Mouse (Mus musculus): ENCODE measurements around the gene Arhgap19.

Arhgap19 gene

GRCm38 (mm10) chr19:41800451-41800850 lies 1.4 kb downstream of the Arhgap19 start:
- no peak for DNase-seq (ENCODE audit: low read depth, low spot score)

- DNase-seq (ENCODE audit: low read depth, low spot score), result no peak
Observed at GRCm38 (mm10) chr19:41797536-41797935, 4.3 kb downstream of the Arhgap19 start.

GRCm38 (mm10) chr19:41796789-41797327 lies 5.0 kb downstream of the Arhgap19 start:
- DNase-seq (ENCODE audit: low read depth, low spot score), result no peak

DNA sequence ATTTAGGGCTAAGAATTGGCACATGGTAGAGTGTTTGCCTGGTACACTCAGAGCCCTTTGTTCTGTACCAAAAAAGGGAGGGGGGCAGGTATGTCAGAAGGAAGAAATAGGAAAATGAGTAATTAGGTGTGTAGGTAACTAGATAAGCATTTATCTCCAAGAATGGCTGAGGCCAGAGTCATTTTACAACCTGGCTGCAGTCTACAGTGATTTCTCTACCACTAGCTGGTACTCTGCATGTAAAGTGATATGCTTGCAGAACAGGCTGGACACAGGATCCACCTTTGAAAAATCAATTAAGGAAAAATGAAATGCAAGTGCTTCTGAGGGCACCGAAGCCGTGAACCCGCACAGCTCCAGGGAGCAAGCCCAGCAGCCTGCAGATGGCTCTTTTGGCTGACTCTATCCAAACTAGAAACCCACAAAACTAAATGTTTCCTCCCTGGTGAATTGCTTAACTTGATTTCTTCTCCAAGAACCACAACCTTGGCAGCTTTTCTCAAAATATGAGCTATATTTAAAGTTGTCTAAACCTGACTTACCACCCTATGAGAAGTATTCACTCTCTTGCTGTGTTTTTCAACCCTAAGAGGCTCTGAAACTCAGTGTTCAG lies 5.6 kb downstream of the Arhgap19 start:
- no peak for DNase-seq (ENCODE audit: low read depth, low spot score)

GRCm38 (mm10) chr19:41794901-41795300 lies 6.9 kb downstream of the Arhgap19 start:
- no peak for DNase-seq (ENCODE audit: low read depth, low spot score)

DNA sequence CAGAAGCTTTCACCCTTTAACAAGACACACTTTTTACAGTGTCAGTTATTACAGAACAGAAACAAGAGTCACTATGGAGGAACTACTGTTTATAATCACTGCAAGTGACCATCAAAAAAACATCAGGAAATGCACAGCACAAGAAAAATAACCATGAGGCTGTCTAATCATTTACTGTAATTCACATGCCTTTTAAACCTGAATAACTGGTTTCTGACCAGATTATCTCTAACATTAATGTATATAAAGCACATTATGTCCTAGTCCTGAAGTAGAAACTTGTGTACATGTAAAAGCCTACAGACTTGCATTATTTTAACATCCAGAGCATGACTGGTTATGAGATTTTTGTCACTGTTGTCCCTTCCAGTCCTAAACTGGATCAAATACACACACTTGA lies 7.8 kb downstream of the Arhgap19 start:
- no peak for DNase-seq (ENCODE audit: low read depth, low spot score)

DNA sequence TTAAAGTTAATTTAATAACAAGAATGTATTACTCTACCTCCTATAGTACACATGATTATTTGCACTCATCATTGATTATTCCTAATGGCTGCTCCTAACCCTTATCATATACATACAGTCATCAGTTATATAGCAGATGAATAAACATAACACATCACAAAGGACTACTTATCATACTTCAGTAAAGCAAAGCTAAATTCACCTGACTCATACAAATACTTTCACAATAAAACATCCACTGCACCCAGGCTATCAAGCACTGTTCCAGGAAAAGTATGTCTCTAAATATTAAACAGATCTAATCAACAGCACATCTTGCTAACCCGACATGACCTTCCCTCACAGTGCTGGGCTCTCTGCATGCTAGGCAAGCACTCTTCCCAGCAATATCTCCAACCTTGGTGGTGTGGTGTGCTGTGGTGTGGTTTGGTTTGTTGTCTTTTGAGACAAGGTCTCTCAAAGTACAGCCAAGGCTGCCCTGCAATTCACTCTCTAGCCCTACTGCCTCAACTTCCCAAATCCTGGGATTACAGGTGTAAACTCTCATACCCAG lies 8.8 kb downstream of the Arhgap19 start:
- no peak for DNase-seq (ENCODE audit: low read depth, low spot score)

DNA sequence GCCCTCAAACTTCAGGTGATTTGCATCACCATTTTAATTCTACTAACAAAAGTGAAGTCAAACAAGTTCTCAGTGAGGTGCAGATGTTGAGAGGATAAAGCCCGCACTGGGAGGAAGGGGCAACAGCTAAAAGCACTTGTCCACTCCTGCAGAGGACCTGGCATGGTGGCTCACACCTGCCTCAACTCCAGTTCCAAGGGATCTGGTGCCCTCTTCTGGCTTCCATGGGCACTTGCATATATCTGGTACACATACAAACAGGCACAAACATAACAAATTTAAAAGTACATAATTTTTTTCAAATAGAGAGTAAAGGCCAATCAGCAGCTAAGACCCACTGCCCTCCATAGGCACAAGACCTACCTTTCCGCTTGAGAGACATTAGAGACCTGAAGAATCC lies 10.5 kb downstream of the Arhgap19 start:
- DNase-seq (ENCODE audit: low read depth, low spot score), result no peak

GRCm38 (mm10) chr19:41789110-41789961 lies 12.5 kb downstream of the Arhgap19 start:
- DNase-seq (ENCODE audit: low read depth, low spot score), result no peak

DNA sequence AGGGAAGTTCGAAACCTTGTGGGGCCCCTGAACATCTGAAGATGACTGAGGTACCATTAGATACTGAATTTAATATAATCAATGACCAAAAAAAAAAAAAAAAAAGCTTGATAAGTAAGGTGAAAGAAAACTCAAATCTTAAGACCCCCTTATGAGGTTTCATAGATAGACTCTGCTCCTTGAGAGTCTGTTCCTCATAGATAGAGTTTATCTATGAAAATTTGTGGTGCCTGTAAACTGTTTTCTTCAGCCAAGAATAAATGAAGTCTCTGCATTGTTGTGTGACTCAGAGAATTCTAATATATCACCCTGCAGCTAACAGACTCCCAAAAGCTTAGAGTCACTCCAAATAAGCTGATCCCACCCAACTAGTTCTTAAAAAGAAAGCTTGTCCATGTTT lies 15.0 kb downstream of the Arhgap19 start:
- DNase-seq (ENCODE audit: low read depth, low spot score), result no peak

DNA sequence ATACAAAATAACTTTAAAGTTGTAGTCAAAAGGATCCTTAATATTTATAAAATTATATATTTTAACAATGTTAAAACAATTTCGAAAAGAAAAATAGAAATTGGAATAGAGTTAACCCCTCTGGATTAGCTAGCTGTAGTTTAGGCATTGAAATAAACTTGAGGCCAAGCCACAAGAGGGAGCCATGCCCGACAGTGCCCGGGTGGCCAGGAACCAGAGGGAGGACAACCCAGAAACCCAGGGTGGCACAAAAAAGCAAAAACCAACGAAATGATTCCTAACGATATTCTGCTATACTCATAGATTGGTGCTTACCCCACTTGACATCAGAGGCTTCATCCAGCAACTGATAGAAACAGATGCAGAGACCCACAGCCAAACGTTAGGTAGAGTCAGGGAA lies 24.3 kb downstream of the Arhgap19 start:
- DNase-seq (ENCODE audit: low read depth, low spot score), result no peak

DNA sequence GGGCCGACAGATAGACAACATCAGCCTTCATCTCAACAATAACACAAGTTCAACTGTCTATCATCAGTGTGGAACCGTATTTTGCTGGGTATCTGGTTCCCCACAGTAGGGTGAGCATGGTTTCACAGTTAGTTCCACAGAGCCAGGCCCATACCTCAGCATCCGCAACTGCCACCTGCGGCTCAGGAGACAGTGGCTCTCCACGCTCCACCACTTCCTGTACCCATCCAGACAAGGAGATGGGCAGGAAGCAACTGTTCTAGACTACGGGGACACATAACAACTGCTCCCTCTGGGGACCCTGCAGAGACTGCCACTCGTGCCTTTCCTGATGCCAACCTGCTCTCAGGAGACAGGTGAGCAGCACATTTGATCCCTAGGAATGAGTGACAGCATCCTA lies 33.1 kb downstream of the Arhgap19 start:
- DNase-seq (ENCODE audit: low read depth, low spot score), result no peak

GRCm38 (mm10) chr19:41766628-41767027 lies 35.2 kb downstream of the Arhgap19 start:
- DNase-seq (ENCODE audit: low read depth, low spot score), result no peak

DNA sequence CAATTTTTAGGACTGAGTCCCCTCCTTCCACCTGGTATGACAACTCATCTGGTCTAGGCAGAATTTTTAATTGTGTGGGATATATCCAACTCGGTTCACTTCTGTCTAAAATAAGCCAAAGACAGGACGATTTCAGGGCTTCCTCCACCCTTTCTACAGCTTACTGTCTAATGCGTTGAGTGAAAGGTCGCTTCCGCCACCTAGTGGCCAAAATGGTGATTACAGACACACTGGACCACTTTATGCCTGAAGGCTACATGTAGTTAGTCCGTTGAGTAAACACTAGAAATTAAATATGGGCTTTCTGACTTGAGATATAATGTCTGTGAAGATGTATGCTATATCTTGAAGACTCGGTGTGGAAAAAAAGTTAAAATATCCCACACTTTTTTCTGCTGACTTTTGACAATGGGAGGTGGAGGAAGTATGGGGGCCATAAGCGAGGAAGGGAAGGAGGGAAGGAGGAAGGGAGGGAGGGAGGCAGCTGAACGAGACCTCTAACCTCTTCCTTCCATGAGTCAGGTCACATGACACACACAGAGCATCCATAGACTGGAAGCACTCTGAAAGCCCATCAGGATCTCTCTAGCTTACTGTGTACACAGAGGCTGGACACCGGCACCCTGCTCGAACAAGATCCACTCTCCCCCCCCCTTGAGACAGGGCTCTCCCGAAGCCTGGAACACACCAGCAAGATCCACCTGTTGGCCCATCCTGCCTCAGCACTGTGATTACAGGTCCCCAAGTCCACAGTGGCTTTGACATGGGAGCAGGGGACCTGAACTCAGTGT lies 37.8 kb downstream of the Arhgap19 start:
- DNase-seq (ENCODE audit: low read depth, low spot score), result peak; percentile 80

GRCm38 (mm10) chr19:41761529-41761928 lies 40.3 kb downstream of the Arhgap19 start:
- DNase-seq (ENCODE audit: low read depth, low spot score), result no peak

GRCm38 (mm10) chr19:41759765-41760164 lies 42.1 kb downstream of the Arhgap19 start:
- DNase-seq (ENCODE audit: low read depth, low spot score), result no peak

GRCm38 (mm10) chr19:41759270-41759669 lies 42.6 kb downstream of the Arhgap19 start:
- no peak for DNase-seq (ENCODE audit: low read depth, low spot score)

GRCm38 (mm10) chr19:41754760-41755159 lies 47.1 kb downstream of the Arhgap19 start:
- no peak for DNase-seq (ENCODE audit: low read depth, low spot score)

DNA sequence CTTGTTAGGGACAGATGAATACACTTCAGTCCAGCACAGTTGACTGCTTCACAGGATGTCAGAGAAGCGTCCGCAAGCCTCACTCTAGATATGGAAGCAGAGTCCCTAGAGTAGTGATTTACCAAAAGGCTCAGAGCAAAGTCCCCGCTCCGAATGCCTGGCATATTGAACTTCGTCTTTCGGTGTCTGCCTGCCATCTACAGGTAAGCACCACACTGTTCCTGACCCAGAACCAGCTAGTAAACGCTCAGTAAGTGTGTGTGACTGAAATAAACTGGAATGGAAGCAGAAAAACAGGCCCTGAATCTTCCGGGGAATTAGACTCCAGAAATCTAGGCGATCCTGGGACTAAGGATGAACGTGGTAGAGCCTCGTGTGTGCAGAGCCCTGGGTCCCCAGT lies 49.9 kb downstream of the Arhgap19 start:
- no peak for DNase-seq (ENCODE audit: low read depth, low spot score)

DNA sequence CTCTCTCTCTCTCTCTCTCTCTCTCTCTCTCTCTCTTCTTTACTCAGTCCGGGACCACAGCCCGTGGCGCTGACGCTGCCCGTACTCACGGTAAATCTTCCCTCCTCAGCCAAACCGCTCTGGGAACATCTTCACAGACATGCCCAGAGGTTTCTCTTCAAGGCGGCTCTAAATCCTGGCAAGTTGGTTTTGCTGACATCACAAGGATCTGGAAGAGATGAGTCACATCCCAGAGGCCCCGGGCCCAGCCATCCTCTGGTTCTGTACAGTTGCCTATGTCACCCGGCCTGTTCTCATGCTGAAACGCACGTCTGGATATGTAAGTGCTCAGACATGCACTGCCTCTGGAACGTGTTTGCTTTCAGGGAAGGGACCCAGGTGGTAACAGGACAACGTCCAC lies 54.4 kb downstream of the Arhgap19 start:
- DNase-seq (ENCODE audit: low read depth, low spot score), result no peak

GRCm38 (mm10) chr19:41745941-41746557 lies 55.8 kb downstream of the Arhgap19 start:
- peak; percentile 52 for DNase-seq (ENCODE audit: low read depth, low spot score)
